Mouse (Mus musculus) hindbrain, embryonic 14.5 days (tissue): ENCODE data around the gene App. TPM values are rescaled to one million over a fixed set of nuclear protein-coding genes. Genes with fewer than 3 reads are reported as not detected.

Experiments used
- ATAC-seq: fragments of 200-750 bp; cut with Nextera tagmentation; 2 replicates; pipeline ENCODE4 v1.8.0; 2017; ENCODE audit warnings: moderate number of reproducible peaks, mild to moderate bottlenecking, moderate TSS enrichment, moderate library complexity; ENCODE audit not compliant: low FRiP score
- DNase-seq: peaks from one replicate; pipeline ENCODE4 v3.0.0-alpha.2; 2015; ENCODE audit warnings: low spot score
- H3K27ac ChIP-seq: fragments of 300-500 bp; sonication (generic); 2 replicates; pipeline ENCODE4 v1.5.1; 2014; ENCODE audit warnings: mild to moderate bottlenecking, moderate library complexity
- H3K27me3 ChIP-seq: fragments of 300-500 bp; sonication (generic); 2 replicates; pipeline ENCODE4 v1.6.1; 2014; ENCODE audit warnings: mild to moderate bottlenecking, low read length, mixed read lengths; ENCODE audit not compliant: control insufficient read depth, insufficient read depth
- H3K36me3 ChIP-seq: fragments of 300-500 bp; sonication (generic); replicated peaks from 2 replicates; pipeline ENCODE4 v1.6.1; 2014; ENCODE audit not compliant: control insufficient read depth, insufficient read depth
- H3K4me1 ChIP-seq: fragments of 300-500 bp; sonication (generic); replicated peaks from 2 replicates; pipeline ENCODE4 v1.6.1; 2014; ENCODE audit warnings: antibody characterized with exemption, low read length, mixed read lengths; ENCODE audit not compliant: control insufficient read depth, insufficient read depth
- H3K4me2 ChIP-seq: fragments of 300-500 bp; sonication (generic); replicated peaks from 2 replicates; pipeline ENCODE4 v1.6.1; 2014; ENCODE audit warnings: mild to moderate bottlenecking, moderate library complexity
- H3K4me3 ChIP-seq: fragments of 300-500 bp; sonication (generic); replicated peaks from 2 replicates; pipeline ENCODE4 v1.5.1; 2014; ENCODE audit warnings: mild to moderate bottlenecking, low read length
- H3K9ac ChIP-seq: fragments of 300-500 bp; sonication (generic); 2 replicates; pipeline ENCODE4 v1.6.1; 2014
- H3K9me3 ChIP-seq: fragments of 300-500 bp; sonication (generic); 2 replicates; pipeline ENCODE4 v1.6.1; 2016; ENCODE audit warnings: low read length; ENCODE audit not compliant: control insufficient read depth
- WGBS: fragments of 180-500 bp; shearing (Covaris S2); extraction: QIAGEN DNeasy Blood & Tissue Kit; methylation state at CpG from one replicate; pipeline ENCODE4 v1.1.7; 2014; 5-methylcytosine and 5-hydroxymethylcytosine counted together
- polyA plus RNA-seq: library from polyadenylated mRNA; unstranded; fragments of >200 nt; fragmentation: Nextera tagmentation; extraction: Ambion mirVana; gene quantifications from 2 replicates; pipeline ENCODE4 v1.2.1, GENCODE M21; 2014

The App gene
- polyA plus RNA-seq, 1 experiment from 2014 or later: 430 TPM

DNA sequence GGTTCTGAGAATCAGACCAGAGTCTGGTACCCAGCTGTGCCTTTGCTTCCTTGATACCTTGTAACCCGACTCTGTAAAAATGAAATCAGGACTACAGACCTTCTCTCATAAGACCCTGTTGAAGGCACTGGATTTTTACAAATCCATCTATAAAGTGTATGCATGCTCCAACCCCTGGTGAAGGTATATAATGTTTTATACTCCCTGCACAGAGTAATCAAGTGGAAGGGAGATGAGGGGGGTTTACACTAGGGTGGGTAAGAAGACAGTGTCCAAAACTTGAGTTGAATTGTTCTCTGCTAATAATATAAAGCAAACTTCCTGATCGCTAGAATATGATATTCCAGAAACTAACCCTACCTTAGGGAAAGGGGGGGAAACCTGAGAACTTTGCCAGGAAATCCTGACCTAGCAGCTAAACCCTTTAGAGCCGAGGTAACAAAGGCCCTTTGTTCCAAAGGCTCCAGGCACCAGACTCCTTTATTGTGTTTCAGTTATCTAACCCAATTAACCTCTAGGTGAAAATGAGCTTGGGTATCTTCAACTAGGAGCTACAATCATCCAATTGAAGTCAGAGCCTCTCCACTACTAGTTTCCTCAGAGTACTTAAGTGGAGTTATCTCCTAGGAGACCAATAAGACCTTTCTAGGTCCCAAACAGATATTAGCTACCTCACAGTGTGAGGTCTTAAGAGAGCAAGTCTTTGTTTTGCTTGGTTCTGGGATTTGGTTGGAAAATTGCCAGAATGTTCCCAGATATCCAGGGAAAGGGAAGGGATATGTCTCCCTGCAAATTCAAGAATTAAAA is 132.2 kb downstream of the App start:
- no peaks in the 10 kb centered on the region for H3K27me3 ChIP-seq
- 52% methylated on average over 3 of the region's 3 CpGs for WGBS
- no peak overlapping the region for H3K9ac ChIP-seq
- H3K4me3 ChIP-seq: no peak overlapping the region
- H3K9me3 ChIP-seq: no peaks in the 10 kb centered on the region
- ATAC-seq (no peak), DNase-seq (no peak)
- H3K27ac ChIP-seq: no peak overlapping the region; the same call in 1 of the 2 replicates
- H3K4me1 ChIP-seq: peaks cover 11% of the 10 kb centered on the region; the same call in 1 of the 2 replicates
- H3K4me2 ChIP-seq: no peak overlapping the region
- peaks cover 17% of the 10 kb centered on the region for H3K36me3 ChIP-seq

- Histone ChIP-seq H3K4me1 (peaks cover 11% of the 10 kb centered on the region), H3K9ac (no peak overlapping the region), H3K4me3 (no peak overlapping the region), H3K27ac (peak overlapping the region; percentile 71), H3K4me2 (no peak overlapping the region), H3K27me3 (no peaks in the 10 kb centered on the region), H3K9me3 (no peaks in the 10 kb centered on the region), H3K36me3 (peaks cover 11% of the 10 kb centered on the region; the same call in 1 of the 2 replicates)
- ATAC-seq (no peak), DNase-seq (no peak)
- WGBS: 79% methylated on average over 8 of the region's 8 CpGs
Measured at GRCm38 (mm10) chr16:85038731-85039130, 134.8 kb downstream of the App start.

DNA sequence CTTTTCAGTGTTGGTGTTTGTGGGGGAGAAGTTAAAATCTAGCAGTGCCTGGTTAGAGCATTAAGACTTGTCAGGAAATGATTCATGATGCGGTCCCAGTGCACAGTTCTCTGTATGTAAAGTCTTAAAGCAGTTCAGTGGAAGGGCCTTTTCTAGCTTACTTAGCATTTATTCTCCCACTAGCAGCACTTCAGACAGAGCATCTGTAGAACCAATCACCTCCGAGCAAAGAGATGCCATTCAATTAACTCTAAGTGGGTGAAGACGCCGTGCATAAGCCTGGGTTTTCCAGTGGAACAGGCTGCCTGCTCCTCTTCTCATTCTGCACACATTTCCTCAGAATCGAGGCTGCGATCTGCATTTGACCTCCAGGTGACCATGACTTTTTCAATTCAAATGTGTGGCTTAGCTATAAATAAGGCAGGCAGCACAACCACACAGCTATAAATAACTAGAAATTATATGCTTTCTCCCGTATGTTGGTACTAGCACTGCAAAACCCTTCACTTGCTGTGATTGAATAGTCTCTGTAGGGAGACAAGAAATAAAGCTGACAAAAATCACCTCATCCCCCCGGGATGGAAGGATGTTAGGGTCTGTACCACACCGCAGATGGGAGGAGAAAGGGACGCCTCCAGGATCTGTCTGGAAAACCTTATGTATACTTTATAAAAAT is 135.5 kb downstream of the App start:
- DNase-seq: peak; percentile 35
- Histone ChIP-seq H3K9ac (no peak overlapping the region), H3K36me3 (peaks cover 8% of the 10 kb centered on the region; the same call in 1 of the 2 replicates), H3K9me3 (no peaks in the 10 kb centered on the region), H3K4me2 (no peak overlapping the region), H3K27me3 (no peaks in the 10 kb centered on the region), H3K27ac (peak overlapping the region; percentile 71), H3K4me1 (peaks cover 11% of the 10 kb centered on the region), H3K4me3 (no peak overlapping the region)
- WGBS: 59% methylated on average over 10 of the region's 10 CpGs
- ATAC-seq: peak; percentile 67

DNA sequence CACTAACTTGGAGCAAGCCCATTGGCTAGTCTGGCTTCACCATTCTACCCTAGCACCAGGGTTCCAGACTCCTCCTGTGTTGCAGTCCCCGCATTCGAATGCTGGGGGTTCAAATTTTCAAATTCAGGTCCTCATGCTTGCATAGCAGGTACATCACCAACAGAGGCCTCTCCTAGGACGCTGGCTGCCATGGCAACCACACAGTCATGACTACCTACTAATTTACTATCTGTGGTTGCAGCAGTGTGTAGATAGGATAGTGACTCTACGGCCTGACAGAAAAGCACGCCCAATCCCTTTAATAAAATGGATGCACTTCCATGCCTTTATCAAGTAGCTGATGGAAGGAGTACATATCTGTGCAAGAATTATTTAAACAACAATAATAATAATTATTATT is 137.8 kb downstream of the App start:
- H3K27ac ChIP-seq: no peak overlapping the region
- no peak overlapping the region for H3K4me2 ChIP-seq
- H3K27me3 ChIP-seq: no peaks in the 10 kb centered on the region
- peaks cover 11% of the 10 kb centered on the region for H3K4me1 ChIP-seq
- no peak overlapping the region for H3K4me3 ChIP-seq
- H3K9ac ChIP-seq: no peak overlapping the region
- ATAC-seq: no peak
- 80% methylated on average over 5 of the region's 5 CpGs for WGBS
- H3K9me3 ChIP-seq: no peaks in the 10 kb centered on the region
- no peak for DNase-seq
- peaks cover 9% of the 10 kb centered on the region; the same call in 1 of the 2 replicates for H3K36me3 ChIP-seq

DNA sequence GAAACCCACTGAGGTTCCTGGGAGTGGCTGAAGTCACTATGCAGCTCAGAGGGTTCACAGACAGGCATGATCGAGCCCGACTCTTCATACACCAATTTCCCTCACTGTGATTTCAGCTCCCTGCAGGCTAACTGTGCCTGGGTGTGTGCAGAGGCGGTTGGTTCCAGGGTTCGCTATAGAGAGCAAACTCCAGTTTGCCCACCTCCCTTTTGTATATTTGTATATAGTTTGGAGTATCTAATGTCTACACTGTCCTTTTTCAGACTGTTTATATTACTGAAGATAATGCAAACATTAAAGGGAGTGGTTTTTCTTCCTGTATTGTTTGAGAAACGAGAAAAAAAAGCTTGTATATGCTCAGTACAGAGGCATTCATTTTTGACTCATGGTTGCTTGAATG is 139.8 kb downstream of the App start:
- peaks cover 25% of the 10 kb centered on the region for H3K36me3 ChIP-seq
- H3K27ac ChIP-seq: no peak overlapping the region
- DNase-seq (no peak), ATAC-seq (no peak)
- H3K4me3 ChIP-seq: no peak overlapping the region
- no peaks in the 10 kb centered on the region for H3K9me3 ChIP-seq
- no peak overlapping the region for H3K9ac ChIP-seq
- no peaks in the 10 kb centered on the region for H3K27me3 ChIP-seq
- peaks cover 6% of the 10 kb centered on the region; the same call in 1 of the 2 replicates for H3K4me1 ChIP-seq
- H3K4me2 ChIP-seq: no peak overlapping the region
- WGBS: 91% methylated on average over 5 of the region's 5 CpGs

- Histone ChIP-seq H3K36me3 (peaks cover 40% of the 10 kb centered on the region), H3K4me2 (no peak overlapping the region), H3K9me3 (no peaks in the 10 kb centered on the region), H3K4me1 (no peaks in the 10 kb centered on the region; the same call in 1 of the 2 replicates), H3K9ac (no peak overlapping the region), H3K27me3 (no peaks in the 10 kb centered on the region), H3K27ac (no peak overlapping the region), H3K4me3 (no peak overlapping the region)
- DNase-seq (no peak), ATAC-seq (no peak)
- WGBS: 77% methylated on average over 12 of the region's 12 CpGs
Measured at GRCm38 (mm10) chr16:85030810-85031209, 142.8 kb downstream of the App start.

- H3K36me3 ChIP-seq: peaks cover 62% of the 10 kb centered on the region
Measured at GRCm38 (mm10) chr16:85028396-85028795, 145.2 kb downstream of the App start.

GRCm38 (mm10) chr16:85024706-85025105 is 148.9 kb downstream of the App start:
- H3K36me3 ChIP-seq: peaks cover 50% of the 10 kb centered on the region
- 92% methylated on average over 8 of the region's 8 CpGs for WGBS
- H3K27me3 ChIP-seq: no peaks in the 10 kb centered on the region
- H3K4me1 ChIP-seq: peaks cover under 1% of the 10 kb centered on the region; the same call in 1 of the 2 replicates
- no peak for ATAC-seq
- no peak overlapping the region for H3K4me3 ChIP-seq
- DNase-seq: no peak
- no peak overlapping the region for H3K9ac ChIP-seq
- 0 out of 2 replicates have a peak, but pooled peaks cover 3% of the 10 kb centered on the region for H3K9me3 ChIP-seq
- no peak overlapping the region for H3K4me2 ChIP-seq
- no peak overlapping the region for H3K27ac ChIP-seq

More at GRCm38 (mm10) chr16:85028396-85028795, 145.2 kb downstream of the App start:
- whole genome bisulfite sequencing: 91% methylated on average over 4 of the region's 4 CpGs
- H3K4me2 ChIP-seq: no peak overlapping the region
- 0 out of 2 replicates have a peak, but pooled peaks cover 3% of the 10 kb centered on the region for H3K9me3 ChIP-seq
- ATAC-seq (no peak), DNase-seq (no peak)
- H3K9ac ChIP-seq: no peak overlapping the region
- no peaks in the 10 kb centered on the region for H3K4me1 ChIP-seq
- no peak overlapping the region for H3K27ac ChIP-seq
- no peak overlapping the region for H3K4me3 ChIP-seq
- no peaks in the 10 kb centered on the region for H3K27me3 ChIP-seq

GRCm38 (mm10) chr16:85023106-85023505 is 150.5 kb downstream of the App start:
- H3K36me3 ChIP-seq: peaks cover 37% of the 10 kb centered on the region

More at GRCm38 (mm10) chr16:85023106-85023505, 150.5 kb downstream of the App start:
- H3K9me3 ChIP-seq: 0 out of 2 replicates have a peak, but pooled peaks cover 3% of the 10 kb centered on the region
- peaks cover 4% of the 10 kb centered on the region; the same call in 1 of the 2 replicates for H3K4me1 ChIP-seq
- H3K4me3 ChIP-seq: no peak overlapping the region
- no peak for ATAC-seq
- 87% methylated on average over 3 of the region's 3 CpGs for WGBS
- no peaks in the 10 kb centered on the region for H3K27me3 ChIP-seq
- H3K27ac ChIP-seq: no peak overlapping the region
- DNase-seq: no peak
- H3K9ac ChIP-seq: no peak overlapping the region
- no peak overlapping the region for H3K4me2 ChIP-seq
